Mouse (Mus musculus) layer of hippocampus, postnatal 36 days (tissue): ENCODE measurements around the gene 4933415A04Rik. TPM values are rescaled to one million over a fixed set of nuclear protein-coding genes. Genes with fewer than 3 reads are reported as not detected.

ENCODE experiments used
- DNase-seq, 2 experiments: peaks; one replicate each; pipeline ENCODE4 v3.0.0; 2022
- total RNA-seq, 2 experiments: library from RNA; stranded (reverse); gene quantifications; 2 replicates each; pipeline ENCODE4 v1.2.3; 2021

The 4933415A04Rik gene
- total RNA-seq, 2 experiments from 2014 or later = 1.3 to 2.5 TPM

- no peak for DNase-seq
Measured at GRCm38 (mm10) chr11:43632566-43632965, 45.7 kb downstream of the 4933415A04Rik start.

- no peak for DNase-seq
Measured at GRCm38 (mm10) chr11:43633165-43633564, 46.3 kb downstream of the 4933415A04Rik start.

- DNase-seq = peak; percentile 40 to 44
Measured at GRCm38 (mm10) chr11:43633658-43634401, 47.0 kb downstream of the 4933415A04Rik start.

- peak in 1 of 2 experiments; percentile 23 for DNase-seq
Measured at GRCm38 (mm10) chr11:43636761-43637160, 49.9 kb downstream of the 4933415A04Rik start.

- no peak for DNase-seq
Measured at GRCm38 (mm10) chr11:43638486-43638885, 51.6 kb downstream of the 4933415A04Rik start.

Other genes with a start within 250 kb of the 4933415A04Rik start
- 10 to 100 TPM; 20.6 to 26.4 TPM for gene Pttg1, start 160.8 kb upstream of the 4933415A04Rik start, total RNA-seq
- gene Slu7, start 153.3 kb upstream of the 4933415A04Rik start, total RNA-seq = 10 to 100 TPM; 59.6 to 60.1 TPM
- 1 to 10 TPM; 1.2 to 1.6 TPM for gene C1qtnf2, start 112.8 kb upstream of the 4933415A04Rik start, total RNA-seq
- gene Ccnjl, start 58.3 kb upstream of the 4933415A04Rik start, total RNA-seq = 10 to 100 TPM in 1 of 2 experiments, 1 to 10 TPM in 1; 8.3 to 11.3 TPM
- not detected for gene Fabp6, start 14.5 kb downstream of the 4933415A04Rik start, total RNA-seq
- 10 to 100 TPM; 69.4 to 77.8 TPM for gene Pwwp2a, start 95.0 kb downstream of the 4933415A04Rik start, total RNA-seq
- 10 to 100 TPM; 58.8 to 61.0 TPM for gene Ttc1, start 161.0 kb downstream of the 4933415A04Rik start, total RNA-seq